Mouse (Mus musculus): Measurements from ENCODE around the gene Slc41a2.

DNA sequence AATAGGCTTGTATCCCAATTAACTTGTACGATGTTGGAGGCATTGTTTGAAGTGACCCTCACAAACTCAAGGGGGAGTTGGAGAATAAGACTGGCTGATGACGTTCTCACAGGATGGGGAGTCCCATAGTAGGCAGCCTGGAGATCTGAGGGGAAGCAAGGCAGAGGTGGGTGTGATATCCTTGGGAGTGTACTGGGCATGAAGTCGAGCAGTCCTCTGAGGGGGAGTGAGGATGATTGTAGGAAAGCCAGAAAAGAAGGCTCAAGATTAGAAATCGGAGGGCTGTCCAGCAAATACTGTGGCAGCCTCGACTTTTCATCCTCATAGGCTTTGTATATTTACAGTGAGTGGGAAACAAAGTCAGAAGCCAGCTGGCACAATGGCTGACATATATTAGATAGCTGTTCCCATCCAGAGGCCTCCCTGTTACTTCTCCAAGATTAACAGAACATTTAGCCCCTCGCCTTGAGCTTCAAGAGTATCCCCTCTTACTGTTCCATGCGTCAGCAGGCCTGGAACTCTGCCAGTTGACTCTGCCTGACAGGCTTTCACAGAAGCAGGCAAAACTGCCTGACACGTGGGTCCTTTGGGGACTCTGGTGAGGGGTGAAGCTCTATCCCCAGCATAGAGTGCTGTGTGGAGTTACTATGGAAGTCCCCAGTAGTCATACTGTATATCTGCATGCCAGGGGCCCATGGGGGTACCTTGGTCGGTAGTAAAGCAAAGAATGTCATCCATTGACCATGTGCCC is 40.6 kb upstream of the Slc41a2 start:
- no peak for TF ChIP-seq CTCF (IDR thresholded peaks at IDR 0.05; ENCODE audit: low read depth)
- TF ChIP-seq EP300 (IDR thresholded peaks at IDR 0.05; ENCODE audit: low read depth), result no peak
